Mouse (Mus musculus): ENCODE measurements around the gene Ank3. TPM values are rescaled to one million over a fixed set of nuclear protein-coding genes. Genes with fewer than 3 reads are reported as not detected.

Gene Ank3
- polyA plus RNA-seq, 1 experiment from 2014 or later = 44.7 TPM

- no peak overlapping the region for H3K27ac ChIP-seq
- no peaks in the 10 kb centered on the region for H3K9me3 ChIP-seq
- H3K27me3 ChIP-seq (ENCODE audit: insufficient read depth, poor library complexity, severe bottlenecking) = no peaks in the 10 kb centered on the region
- H3K4me3 ChIP-seq = no peak overlapping the region
- H3K4me1 ChIP-seq (replicated peaks) = peaks cover 13% of the 10 kb centered on the region
- WGBS = 58% methylated on average over 7 of the region's 7 CpGs
- no peaks in the 10 kb centered on the region for H3K36me3 ChIP-seq
- DNase-seq (ENCODE audit: low spot score) = no peak
Measured at GRCm38 (mm10) chr10:69736241-69736640, 337.7 kb downstream of the Ank3 start.

DNA sequence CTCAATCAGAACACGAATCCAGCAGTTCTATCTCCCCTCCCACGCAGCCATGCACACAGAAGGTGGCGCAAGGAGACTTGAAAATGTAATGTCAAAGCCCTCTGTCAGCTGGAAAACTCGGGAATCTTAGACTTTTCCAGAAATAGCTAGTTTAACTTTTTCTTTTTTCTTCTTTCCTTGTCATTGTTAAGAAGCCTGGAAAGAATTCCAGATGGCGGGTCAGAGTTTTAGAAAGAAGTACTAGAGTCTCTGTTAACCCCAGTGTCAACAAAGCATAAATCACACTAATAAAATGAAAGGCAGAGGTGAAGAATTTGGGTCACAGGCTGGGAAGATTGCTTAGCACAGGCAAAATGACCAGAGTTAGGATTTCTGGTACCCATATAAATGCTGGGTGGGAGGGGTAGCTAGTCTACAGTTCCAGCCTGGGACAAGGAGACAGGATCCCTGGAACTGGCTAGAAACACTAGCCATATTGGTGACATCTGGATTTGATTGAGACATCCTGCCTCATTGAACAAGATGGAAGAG lies 340.2 kb downstream of the Ank3 start:
- Histone ChIP-seq H3K27ac (no peak overlapping the region), H3K9me3 (no peaks in the 10 kb centered on the region), H3K36me3 (no peaks in the 10 kb centered on the region), H3K27me3 (ENCODE audit: insufficient read depth, poor library complexity, severe bottlenecking) (no peaks in the 10 kb centered on the region), H3K4me3 (no peak overlapping the region), H3K4me1 (replicated peaks) (peaks cover 17% of the 10 kb centered on the region; the same call in 1 of the 2 replicates)
- 68% methylated on average over 5 of the region's 5 CpGs for WGBS
- DNase-seq (ENCODE audit: low spot score) = no peak

GRCm38 (mm10) chr10:69742528-69742927 lies 344.0 kb downstream of the Ank3 start:
- H3K9me3 ChIP-seq = no peaks in the 10 kb centered on the region
- H3K27me3 ChIP-seq (ENCODE audit: insufficient read depth, poor library complexity, severe bottlenecking) = no peaks in the 10 kb centered on the region
- H3K4me3 ChIP-seq = no peak overlapping the region
- no peaks in the 10 kb centered on the region for H3K36me3 ChIP-seq
- H3K27ac ChIP-seq = no peak overlapping the region
- DNase-seq (ENCODE audit: low spot score) = no peak
- 78% methylated on average over 3 of the region's 3 CpGs for WGBS
- peaks cover 36% of the 10 kb centered on the region for H3K4me1 ChIP-seq (replicated peaks)

DNA sequence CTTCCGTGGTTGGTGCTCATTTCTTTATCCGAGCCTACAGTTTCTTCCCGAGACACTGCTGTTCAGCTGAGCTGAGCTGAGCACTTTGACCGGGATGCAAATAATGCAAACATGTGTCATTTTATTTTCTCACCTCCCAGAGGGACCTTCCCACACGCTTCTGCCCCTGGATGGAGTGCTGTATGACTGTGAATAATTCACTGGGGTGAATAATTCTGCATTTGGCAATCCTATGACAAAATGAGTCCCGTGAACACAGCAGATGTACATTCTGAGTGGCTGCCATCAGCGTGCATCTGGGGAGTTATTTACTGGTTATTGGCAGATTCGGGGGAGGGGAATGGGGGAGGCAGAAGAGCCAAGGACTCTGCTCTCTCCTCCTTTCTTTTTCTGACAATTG lies 345.6 kb downstream of the Ank3 start:
- no peaks in the 10 kb centered on the region for H3K27me3 ChIP-seq (ENCODE audit: insufficient read depth, poor library complexity, severe bottlenecking)
- 57% methylated on average over 8 of the region's 8 CpGs for WGBS
- no peak for DNase-seq (ENCODE audit: low spot score)

DNA sequence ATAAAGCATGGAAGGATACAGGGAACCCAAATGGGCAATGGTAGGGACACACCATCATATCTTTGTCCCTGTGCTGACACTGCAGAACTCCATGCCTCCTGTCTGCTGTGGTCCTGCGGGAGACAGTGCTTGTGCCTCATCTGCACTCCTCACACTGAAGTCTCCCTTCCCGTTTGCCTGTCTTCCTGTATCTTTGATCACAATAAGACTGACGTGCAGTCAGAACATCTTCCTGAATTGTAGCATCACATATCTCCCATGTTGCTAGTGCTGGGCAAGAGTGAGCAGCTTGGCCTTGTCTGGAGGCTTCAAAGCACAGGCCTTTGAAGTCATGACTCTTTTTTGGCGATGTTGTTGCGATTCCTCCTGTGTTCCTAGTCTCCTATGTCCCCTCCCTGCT lies 346.3 kb downstream of the Ank3 start:
- H3K27ac ChIP-seq = peak overlapping the region; percentile 50
- 75% methylated on average over 5 of the region's 5 CpGs for WGBS
- H3K27me3 ChIP-seq (ENCODE audit: insufficient read depth, poor library complexity, severe bottlenecking) = no peaks in the 10 kb centered on the region
- H3K4me3 ChIP-seq = no peak overlapping the region
- H3K4me1 ChIP-seq (replicated peaks) = peaks cover 28% of the 10 kb centered on the region
- no peaks in the 10 kb centered on the region for H3K9me3 ChIP-seq
- no peak for DNase-seq (ENCODE audit: low spot score)
- no peaks in the 10 kb centered on the region for H3K36me3 ChIP-seq

More for the DNA sequence above, 345.6 kb downstream of the Ank3 start:
- Histone ChIP-seq H3K4me1 (replicated peaks) (peaks cover 32% of the 10 kb centered on the region), H3K36me3 (no peaks in the 10 kb centered on the region), H3K4me3 (no peak overlapping the region), H3K9me3 (no peaks in the 10 kb centered on the region), H3K27ac (peak overlapping the region; percentile 50; the same call in 1 of the 2 replicates)

DNA sequence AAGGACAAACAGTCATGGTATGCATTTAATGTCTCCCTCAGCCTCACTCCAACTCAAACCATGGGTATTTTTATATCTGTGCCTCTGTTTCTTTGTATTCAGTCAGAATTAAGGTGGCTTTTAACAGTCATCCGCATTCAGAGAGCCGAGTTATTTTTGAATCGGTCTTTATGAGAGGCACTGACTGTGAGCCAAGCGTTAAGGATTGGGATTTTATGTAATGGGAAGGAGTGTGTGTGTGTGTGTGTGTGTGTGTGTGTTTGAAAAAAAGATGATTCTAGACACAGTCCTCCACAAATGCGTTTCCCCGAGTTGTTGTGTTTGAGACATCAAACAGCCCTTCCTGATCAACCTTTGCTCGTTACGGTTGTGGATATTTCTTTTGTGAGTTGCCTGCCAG lies 347.7 kb downstream of the Ank3 start:
- no peak for DNase-seq (ENCODE audit: low spot score)
- peaks cover 30% of the 10 kb centered on the region for H3K4me1 ChIP-seq (replicated peaks)
- WGBS = 91% methylated on average over 8 of the region's 8 CpGs
- no peak overlapping the region for H3K4me3 ChIP-seq
- no peak overlapping the region for H3K27ac ChIP-seq
- H3K27me3 ChIP-seq (ENCODE audit: insufficient read depth, poor library complexity, severe bottlenecking) = no peaks in the 10 kb centered on the region
- H3K9me3 ChIP-seq = no peaks in the 10 kb centered on the region
- H3K36me3 ChIP-seq = no peaks in the 10 kb centered on the region

- Histone ChIP-seq H3K27me3 (ENCODE audit: insufficient read depth, poor library complexity, severe bottlenecking) (no peaks in the 10 kb centered on the region), H3K4me3 (no peak overlapping the region), H3K36me3 (no peaks in the 10 kb centered on the region), H3K27ac (no peak overlapping the region), H3K9me3 (no peaks in the 10 kb centered on the region), H3K4me1 (replicated peaks) (peaks cover 34% of the 10 kb centered on the region)
- 65% methylated on average over 5 of the region's 5 CpGs for WGBS
- no peak for DNase-seq (ENCODE audit: low spot score)
Measured at GRCm38 (mm10) chr10:69746730-69747129, 348.2 kb downstream of the Ank3 start.

GRCm38 (mm10) chr10:69751416-69751815 lies 352.8 kb downstream of the Ank3 start:
- no peaks in the 10 kb centered on the region for H3K27me3 ChIP-seq (ENCODE audit: insufficient read depth, poor library complexity, severe bottlenecking)
- 53% methylated on average over 7 of the region's 7 CpGs for WGBS
- H3K27ac ChIP-seq = peak overlapping the region; percentile 16; the same call in 1 of the 2 replicates
- DNase-seq (ENCODE audit: low spot score) = no peak
- H3K9me3 ChIP-seq = no peaks in the 10 kb centered on the region
- H3K36me3 ChIP-seq = no peaks in the 10 kb centered on the region
- H3K4me1 ChIP-seq (replicated peaks) = peaks cover 13% of the 10 kb centered on the region
- no peak overlapping the region for H3K4me3 ChIP-seq

DNA sequence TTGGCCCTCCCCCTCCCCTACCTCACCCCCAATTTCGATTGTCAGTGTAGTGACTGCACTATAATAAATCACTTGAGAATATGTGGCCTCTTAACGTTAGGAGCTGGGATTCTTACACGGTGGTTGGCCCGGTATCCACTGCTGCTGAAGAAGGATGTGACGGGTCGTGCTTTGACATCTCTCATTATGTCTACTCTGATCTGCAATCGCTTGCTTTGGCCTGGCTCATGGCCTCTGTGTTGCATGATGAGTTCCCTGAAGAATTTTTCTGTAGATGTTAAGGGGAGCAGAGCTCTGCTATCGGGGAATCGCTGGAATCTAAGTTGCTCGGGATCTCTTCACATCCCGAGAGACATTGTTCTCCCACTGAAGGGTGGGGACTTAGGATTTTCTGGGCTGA lies 354.9 kb downstream of the Ank3 start:
- H3K27me3 ChIP-seq (ENCODE audit: insufficient read depth, poor library complexity, severe bottlenecking) = no peaks in the 10 kb centered on the region
- peaks cover 7% of the 10 kb centered on the region; the same call in 1 of the 2 replicates for H3K4me1 ChIP-seq (replicated peaks)
- no peak for DNase-seq (ENCODE audit: low spot score)
- H3K9me3 ChIP-seq = no peaks in the 10 kb centered on the region
- H3K4me3 ChIP-seq = no peak overlapping the region
- H3K27ac ChIP-seq = no peak overlapping the region
- 85% methylated on average over 11 of the region's 11 CpGs for WGBS
- no peaks in the 10 kb centered on the region for H3K36me3 ChIP-seq

GRCm38 (mm10) chr10:69756956-69757672 lies 358.5 kb downstream of the Ank3 start:
- H3K27ac ChIP-seq = no peak overlapping the region
- DNase-seq (ENCODE audit: low spot score) = no peak
- 92% methylated on average over 4 of the region's 4 CpGs for WGBS
- no peaks in the 10 kb centered on the region for H3K9me3 ChIP-seq
- no peaks in the 10 kb centered on the region for H3K27me3 ChIP-seq (ENCODE audit: insufficient read depth, poor library complexity, severe bottlenecking)
- no peak overlapping the region for H3K4me3 ChIP-seq
- H3K36me3 ChIP-seq = no peaks in the 10 kb centered on the region
- H3K4me1 ChIP-seq (replicated peaks) = peaks cover 19% of the 10 kb centered on the region

GRCm38 (mm10) chr10:69762977-69763376 lies 364.4 kb downstream of the Ank3 start:
- Histone ChIP-seq H3K4me1 (replicated peaks) (peaks cover 28% of the 10 kb centered on the region), H3K9me3 (no peaks in the 10 kb centered on the region), H3K27me3 (ENCODE audit: insufficient read depth, poor library complexity, severe bottlenecking) (no peaks in the 10 kb centered on the region), H3K36me3 (no peaks in the 10 kb centered on the region), H3K4me3 (no peak overlapping the region), H3K27ac (no peak overlapping the region)
- 83% methylated on average over 7 of the region's 7 CpGs for WGBS
- DNase-seq (ENCODE audit: low spot score) = no peak

DNA sequence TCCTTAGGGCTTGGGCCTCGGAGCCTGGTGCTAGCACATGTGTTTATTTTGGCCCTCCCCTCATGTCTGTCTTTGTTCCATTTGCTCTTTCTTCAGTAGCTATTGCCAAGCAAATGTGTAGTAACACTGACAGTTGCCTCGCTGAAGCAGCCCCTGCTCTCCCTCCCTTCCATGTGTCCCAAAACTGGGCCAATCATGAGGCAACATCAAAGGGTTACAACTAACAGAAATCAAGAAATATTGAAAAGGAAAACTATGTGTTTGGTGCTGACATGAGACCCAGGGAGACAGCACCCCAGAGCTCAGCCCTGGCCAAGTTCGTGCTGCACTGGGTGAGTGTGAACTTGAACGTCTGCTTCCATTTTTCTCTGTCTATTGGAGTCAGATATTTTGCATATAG lies 365.8 kb downstream of the Ank3 start:
- H3K36me3 ChIP-seq = no peaks in the 10 kb centered on the region
- peaks cover 26% of the 10 kb centered on the region for H3K4me1 ChIP-seq (replicated peaks)
- WGBS = 65% methylated on average over 4 of the region's 4 CpGs
- no peaks in the 10 kb centered on the region for H3K9me3 ChIP-seq
- no peaks in the 10 kb centered on the region for H3K27me3 ChIP-seq (ENCODE audit: insufficient read depth, poor library complexity, severe bottlenecking)
- H3K4me3 ChIP-seq = no peak overlapping the region
- no peak overlapping the region for H3K27ac ChIP-seq
- no peak for DNase-seq (ENCODE audit: low spot score)

GRCm38 (mm10) chr10:69777065-69777645 lies 378.6 kb downstream of the Ank3 start:
- Histone ChIP-seq H3K27me3 (ENCODE audit: insufficient read depth, poor library complexity, severe bottlenecking) (no peaks in the 10 kb centered on the region), H3K9me3 (no peaks in the 10 kb centered on the region), H3K36me3 (no peaks in the 10 kb centered on the region), H3K27ac (no peak overlapping the region), H3K4me3 (no peak overlapping the region), H3K4me1 (replicated peaks) (0 out of 2 replicates have a peak, but pooled peaks cover 4% of the 10 kb centered on the region)
- 92% methylated on average over 12 of the region's 12 CpGs for WGBS
- no peak for DNase-seq (ENCODE audit: low spot score)

Measured in hindbrain, embryonic 10.5 days (tissue).